Mouse (Mus musculus) v-Abl transformed pro-B cells (cell line): ENCODE measurements around the gene Chid1.
"Not testable (repeated sequence)": the region's sequence is repeated elsewhere in the genome, so short reads cannot be mapped to it uniquely, and the experiment has no call there.

Source experiments
- in situ Hi-C, 2 experiments: fragments of 400-800 bp; cut with MboI; formaldehyde crosslinking; loops; one replicate each; pipeline ENCODE4 v1.15.1; 2025; ENCODE audit not compliant: unreplicated experiment in 2 of 2

The Chid1 gene

DNA sequence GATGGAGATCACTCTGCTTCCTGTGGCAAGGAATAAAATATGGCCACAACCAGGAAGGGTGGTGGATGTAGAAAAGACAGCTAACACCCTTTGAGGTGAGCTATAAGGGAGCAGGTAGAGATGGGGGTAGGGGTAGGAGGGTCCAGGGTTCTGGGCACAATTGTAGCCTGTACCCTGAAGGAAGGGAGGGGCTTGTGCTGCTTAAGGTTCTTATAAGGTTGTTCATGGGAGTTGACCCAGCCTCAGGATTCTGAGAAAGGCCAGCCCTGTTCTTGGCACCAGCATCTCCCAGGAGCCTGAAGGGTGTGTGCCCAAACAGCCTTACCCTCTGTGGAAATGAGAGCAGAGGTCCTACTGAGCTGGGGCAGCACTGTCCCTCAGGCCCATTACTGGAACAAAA lies 87.7 kb downstream of the Chid1 start:
- in situ Hi-C loops, result loop anchor here in 1 of 2 experiments (5.0 to 10.0 kb wide), 2 partner anchors 40 to 577 kb away; partner anchors contain the start of gene Gatd1

DNA sequence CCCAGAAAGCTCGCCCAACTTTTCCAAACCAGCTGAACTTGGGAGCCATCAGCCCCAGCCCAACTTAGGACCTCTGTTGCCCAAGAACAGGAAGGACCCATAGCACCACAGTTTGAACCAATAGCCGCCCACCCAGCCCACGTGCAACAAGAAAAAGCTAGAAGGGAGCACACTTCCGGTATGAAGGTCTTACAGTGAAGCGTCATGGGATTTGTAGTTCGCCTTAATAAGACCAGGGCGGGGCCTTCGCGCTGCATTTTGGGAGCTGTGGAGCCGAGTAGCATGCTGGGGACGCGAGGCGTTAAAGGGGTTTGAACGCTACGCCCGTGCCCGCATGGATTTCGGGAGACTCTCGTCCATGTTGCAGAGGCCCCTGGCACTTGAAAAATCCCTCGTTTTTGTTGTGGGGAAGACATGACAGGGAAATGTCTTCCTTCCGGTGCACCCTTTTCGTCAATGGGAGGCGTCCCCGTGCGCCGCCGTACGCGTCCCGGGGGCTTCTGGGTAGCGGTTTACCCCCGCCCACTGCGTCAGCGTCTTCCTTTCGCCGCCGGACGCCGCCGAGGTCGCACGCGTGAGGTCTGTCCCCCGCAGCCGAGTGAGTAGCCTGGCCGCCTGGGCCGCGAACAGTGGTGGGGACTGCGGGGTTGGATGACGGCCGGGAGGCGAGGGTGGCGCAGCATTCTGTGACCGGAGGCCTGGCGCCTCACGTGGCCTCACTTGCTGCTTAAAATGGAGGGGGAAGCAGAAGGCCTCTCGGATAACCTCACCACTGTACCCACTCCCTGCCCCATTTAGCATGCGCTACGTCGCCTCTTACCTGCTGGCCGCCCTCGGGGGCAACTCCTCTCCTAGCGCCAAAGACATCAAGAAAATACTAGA lies 92.3 kb downstream of the Chid1 start, which contains the start of gene Rplp2:
Gene Rplp2 (plus strand): TSS at position 261 of the 882 bp plus-strand sequence.
- in situ Hi-C loops, result no loop called here

DNA sequence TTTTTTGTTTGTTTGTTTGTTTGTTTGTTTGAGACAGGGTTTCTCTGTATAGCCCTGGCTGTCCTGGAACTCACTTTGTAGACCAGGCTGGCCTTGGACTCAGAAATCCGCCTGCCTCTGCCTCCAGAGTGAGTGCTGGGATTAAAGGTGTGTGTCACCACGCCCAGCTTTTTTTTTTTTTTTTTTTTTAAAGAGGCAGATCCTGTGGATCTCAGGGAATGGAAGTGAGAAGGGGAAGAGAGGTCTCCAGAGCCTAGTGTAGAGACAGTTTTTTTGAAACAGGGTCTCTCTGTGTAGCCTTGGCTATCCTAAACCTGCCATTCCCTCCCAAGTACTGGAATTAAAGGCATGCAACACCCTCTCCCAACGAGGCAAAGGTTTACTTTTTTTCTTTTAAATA lies 93.3 kb downstream of the Chid1 start:
- in situ Hi-C loops, result not testable (repeated sequence)

DNA sequence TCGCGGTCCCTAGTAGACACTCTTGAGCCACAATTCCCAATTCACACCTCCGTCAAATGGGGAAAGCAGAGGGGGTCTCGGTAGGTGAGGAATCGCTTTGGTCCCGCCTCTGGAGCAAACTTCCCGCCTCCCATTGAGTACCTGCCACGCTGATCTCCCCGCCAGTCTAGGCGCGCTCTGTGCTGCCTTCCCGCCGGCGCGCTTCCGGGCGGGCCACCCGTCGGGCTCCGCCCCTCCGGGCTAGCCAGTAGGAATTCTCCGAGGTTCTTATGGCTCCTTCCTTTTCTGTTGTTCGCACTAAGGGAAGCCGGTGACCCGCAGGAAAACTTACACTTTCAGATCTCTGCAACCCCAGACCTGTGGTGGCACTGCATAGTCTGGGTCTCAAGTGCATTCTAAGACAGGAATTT lies 95.8 kb downstream of the Chid1 start, which contains the start of gene Pidd1:
Gene Pidd1 (minus strand): TSS at position 198 of the 410 bp plus-strand sequence.
- in situ Hi-C loops, result no loop called here
